Mouse (Mus musculus): ENCODE measurements at regions not wholly inside any gene's neighbourhood (a gene's known extent, or its start where the extent isn't known, plus 50 kb on each side); places are given as distances from the start of the nearest gene placed in this dataset.

- no peak for TF ChIP-seq POLR2A (IDR thresholded peaks at IDR 0.05; ENCODE audit: extremely low read depth, insufficient read depth, low read length)
- TF ChIP-seq CTCF (IDR thresholded peaks at IDR 0.05; ENCODE audit: extremely low read depth, insufficient read depth, low read length) = no peak
Measured at GRCm38 (mm10) chr13:119145713-119146112, 282.7 kb upstream of the Paip1 start.

Data from cortical plate, adult 2 months (tissue).